Mouse (Mus musculus) ES-Bruce4 (cell line): ENCODE results near the gene Perp. TPM values are rescaled to one million over a fixed set of nuclear protein-coding genes. Genes with fewer than 3 reads are reported as not detected.

Source experiments
- H3K27ac ChIP-seq: 2 replicates; pipeline ENCODE4 v1.5.1; 2012; ENCODE audit warnings: low read length, inconsistent platforms; ENCODE audit not compliant: insufficient read depth
- H3K27me3 ChIP-seq: 2 replicates; pipeline ENCODE4 v1.6.1; 2012; ENCODE audit warnings: mild to moderate bottlenecking, low read length, inconsistent platforms; ENCODE audit not compliant: control insufficient read depth, poor library complexity, insufficient read depth, severe bottlenecking
- H3K36me3 ChIP-seq: 2 replicates; pipeline ENCODE4 v1.6.1; 2012; ENCODE audit warnings: inconsistent platforms, mild to moderate bottlenecking, low read length, moderate library complexity; ENCODE audit not compliant: control insufficient read depth, poor library complexity, insufficient read depth, severe bottlenecking
- H3K4me1 ChIP-seq: one replicate; pipeline ENCODE4 v1.8.1; 2011; ENCODE audit warnings: low read length; ENCODE audit not compliant: control insufficient read depth, insufficient read depth
- H3K4me3 ChIP-seq: 2 replicates; pipeline ENCODE4 v1.5.1; 2011; ENCODE audit warnings: low read depth, mild to moderate bottlenecking, low read length
- H3K9ac ChIP-seq: 2 replicates; pipeline ENCODE4 v1.6.1; 2012; ENCODE audit warnings: low read depth, mild to moderate bottlenecking, inconsistent platforms; ENCODE audit not compliant: poor library complexity, severe bottlenecking
- H3K9me3 ChIP-seq: replicated peaks from 2 replicates; pipeline ENCODE4 v1.6.1; 2012; ENCODE audit warnings: mild to moderate bottlenecking, low read length, inconsistent platforms; ENCODE audit not compliant: control insufficient read depth, poor library complexity, insufficient read depth, severe bottlenecking
- CTCF ChIP-seq: IDR thresholded peaks from one replicate; pipeline ENCODE4 v1.8.1; 2011; ENCODE audit warnings: low read depth, low read length
- EP300 ChIP-seq: IDR thresholded peaks from 2 replicates; pipeline ENCODE4 v1.6.1; 2011; ENCODE audit warnings: low read depth, low read length; ENCODE audit not compliant: insufficient read depth
- POLR2A ChIP-seq: IDR thresholded peaks from one replicate; pipeline ENCODE4 v1.8.1; 2011; ENCODE audit warnings: low read length; ENCODE audit not compliant: insufficient read depth
- polyA plus RNA-seq: library from polyadenylated mRNA; stranded (reverse); fragments of >200 nt; gene quantifications from 2 replicates; pipeline ENCODE4 v1.2.4, GENCODE M21; 2011; ENCODE audit warnings: low read depth; ENCODE audit not compliant: missing spikeins, insufficient read depth, insufficient read length

Gene Perp
- polyA plus RNA-seq, 1 experiment, result 138 TPM

GRCm38 (mm10) chr10:18830359-18830758 lies 14.5 kb upstream of the Perp start:
- Histone ChIP-seq H3K4me3 (no peak overlapping the region), H3K9ac (no peak overlapping the region), H3K36me3 (no peaks in the 10 kb centered on the region), H3K9me3 (no peaks in the 10 kb centered on the region), H3K4me1 (no peaks in the 10 kb centered on the region), H3K27me3 (no peaks in the 10 kb centered on the region), H3K27ac (no peak overlapping the region)
- TF ChIP-seq CTCF, result no peak
- TF ChIP-seq POLR2A, result no peak
- TF ChIP-seq EP300, result no peak

GRCm38 (mm10) chr10:18831823-18832222 lies 13.0 kb upstream of the Perp start:
- H3K36me3 ChIP-seq, result no peaks in the 10 kb centered on the region
- H3K27ac ChIP-seq, result no peak overlapping the region

GRCm38 (mm10) chr10:18834389-18834788 lies 10.4 kb upstream of the Perp start:
- no peak overlapping the region for H3K9ac ChIP-seq
- no peaks in the 10 kb centered on the region for H3K27me3 ChIP-seq
- no peak overlapping the region for H3K27ac ChIP-seq
- H3K4me3 ChIP-seq, result no peak overlapping the region
- no peaks in the 10 kb centered on the region for H3K36me3 ChIP-seq
- no peaks in the 10 kb centered on the region for H3K4me1 ChIP-seq
- no peak for TF ChIP-seq POLR2A
- TF ChIP-seq CTCF, result no peak
- TF ChIP-seq EP300, result no peak
- 0 out of 2 replicates have a peak, but pooled peaks cover 3% of the 10 kb centered on the region for H3K9me3 ChIP-seq

More at GRCm38 (mm10) chr10:18831823-18832222, 13.0 kb upstream of the Perp start:
- Histone ChIP-seq H3K9ac (no peak overlapping the region), H3K27me3 (no peaks in the 10 kb centered on the region), H3K4me3 (no peak overlapping the region), H3K4me1 (no peaks in the 10 kb centered on the region), H3K9me3 (no peaks in the 10 kb centered on the region)
- no peak for TF ChIP-seq POLR2A
- TF ChIP-seq EP300, result no peak
- no peak for TF ChIP-seq CTCF

GRCm38 (mm10) chr10:18835684-18836479 lies 8.9 kb upstream of the Perp start:
- no peaks in the 10 kb centered on the region for H3K36me3 ChIP-seq
- TF ChIP-seq EP300, result no peak
- no peak for TF ChIP-seq CTCF
- no peak for TF ChIP-seq POLR2A
- H3K9me3 ChIP-seq, result 0 out of 2 replicates have a peak, but pooled peaks cover 3% of the 10 kb centered on the region
- no peak overlapping the region for H3K9ac ChIP-seq
- H3K27ac ChIP-seq, result no peak overlapping the region
- no peaks in the 10 kb centered on the region for H3K4me1 ChIP-seq
- no peak overlapping the region for H3K4me3 ChIP-seq
- no peaks in the 10 kb centered on the region for H3K27me3 ChIP-seq

- Histone ChIP-seq H3K36me3 (no peaks in the 10 kb centered on the region), H3K9me3 (0 out of 2 replicates have a peak, but pooled peaks cover 3% of the 10 kb centered on the region), H3K4me3 (no peak overlapping the region), H3K9ac (no peak overlapping the region), H3K27me3 (no peaks in the 10 kb centered on the region), H3K27ac (no peak overlapping the region), H3K4me1 (no peaks in the 10 kb centered on the region)
- TF ChIP-seq CTCF (no peak), POLR2A (no peak), EP300 (no peak)
Measured at GRCm38 (mm10) chr10:18839530-18839929, 5.3 kb upstream of the Perp start.

- TF ChIP-seq CTCF (no peak), POLR2A (no peak), EP300 (no peak)
- no peak overlapping the region for H3K27ac ChIP-seq
- H3K9me3 ChIP-seq, result 0 out of 2 replicates have a peak, but pooled peaks cover 3% of the 10 kb centered on the region
- no peak overlapping the region for H3K9ac ChIP-seq
- no peaks in the 10 kb centered on the region for H3K4me1 ChIP-seq
- H3K36me3 ChIP-seq, result no peaks in the 10 kb centered on the region
- H3K4me3 ChIP-seq, result no peak overlapping the region
- H3K27me3 ChIP-seq, result no peaks in the 10 kb centered on the region
Measured at GRCm38 (mm10) chr10:18840736-18841135, 4.1 kb upstream of the Perp start.
